Mouse (Mus musculus) NIH3T3 (cell line): ENCODE results near the gene Dek.

Experiments
- DNase-seq: peaks from one replicate; pipeline ENCODE4 v3.0.0-alpha.2; 2012; ENCODE audit warnings: low read depth

Dek gene

GRCm38 (mm10) chr13:47109239-47109638 lies 3.2 kb upstream of the Dek start:
- no peak for DNase-seq

DNA sequence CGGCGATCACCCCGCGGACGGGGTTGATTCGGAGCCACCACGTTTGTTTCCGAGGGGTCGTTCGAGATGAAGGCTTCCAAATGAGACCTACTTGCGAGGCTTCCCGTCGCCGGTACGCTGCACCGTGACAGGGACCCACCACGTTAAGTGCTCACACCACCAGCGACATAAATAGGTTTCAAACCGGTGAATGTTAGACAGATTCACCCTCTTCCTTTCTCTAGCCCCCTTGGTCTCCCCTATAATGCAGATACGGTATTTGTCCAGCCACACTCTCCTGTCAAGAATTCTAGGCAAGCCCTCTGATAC lies 533 bp upstream of the Dek start:
- DNase-seq: no peak

DNA sequence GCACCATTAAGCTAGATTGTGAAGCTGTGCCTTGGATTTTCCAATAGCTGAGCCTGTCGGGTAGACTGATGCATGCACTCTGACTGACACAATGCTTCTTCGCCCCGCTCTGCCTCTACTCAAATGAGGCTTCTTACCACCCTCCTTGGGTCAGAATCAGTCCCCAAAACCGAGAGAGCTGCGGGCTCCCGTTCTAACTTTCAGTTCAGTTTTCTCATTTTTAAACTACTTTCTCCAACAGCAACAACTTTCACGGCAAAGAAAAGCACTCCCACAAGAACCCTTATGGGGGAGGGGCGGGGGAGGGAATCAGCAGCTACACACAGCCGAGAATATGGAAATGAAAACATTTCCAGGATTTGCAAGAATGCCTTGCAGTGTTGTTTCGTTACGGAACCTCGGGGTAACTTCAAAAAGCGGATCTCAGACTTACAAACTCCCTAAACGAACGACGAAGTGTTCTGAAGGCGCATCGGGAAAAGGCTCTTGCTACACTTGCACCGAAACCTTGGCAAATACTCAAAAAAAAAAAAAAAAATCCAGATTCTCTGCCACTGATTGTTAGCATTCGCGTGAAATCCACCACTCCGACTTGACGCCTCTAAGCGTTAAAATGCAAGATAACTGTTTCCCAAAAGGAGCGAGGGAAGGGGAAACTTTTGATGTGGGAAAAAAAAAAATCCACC lies 1.0 kb downstream of the Dek start:
- peak; percentile 76 for DNase-seq

DNA sequence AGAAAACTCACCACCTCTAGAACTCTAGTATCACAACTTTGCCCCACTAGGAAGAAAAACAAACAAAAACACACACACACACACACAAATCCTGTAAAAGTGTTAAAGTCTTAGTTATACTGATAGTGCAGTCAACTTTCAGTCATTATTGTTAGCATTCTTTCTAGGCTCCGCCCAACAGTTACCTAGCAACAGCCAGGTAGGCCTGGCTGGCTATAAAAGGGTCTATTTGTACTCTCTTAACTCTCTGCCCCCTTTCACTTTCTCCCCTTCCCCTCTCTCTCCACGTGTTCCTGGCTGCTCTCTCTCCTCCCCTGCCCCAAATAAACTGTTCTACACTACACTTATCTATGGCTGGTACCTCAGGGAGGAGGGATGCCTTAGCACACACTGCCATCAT lies 1.9 kb downstream of the Dek start:
- DNase-seq: no peak

DNA sequence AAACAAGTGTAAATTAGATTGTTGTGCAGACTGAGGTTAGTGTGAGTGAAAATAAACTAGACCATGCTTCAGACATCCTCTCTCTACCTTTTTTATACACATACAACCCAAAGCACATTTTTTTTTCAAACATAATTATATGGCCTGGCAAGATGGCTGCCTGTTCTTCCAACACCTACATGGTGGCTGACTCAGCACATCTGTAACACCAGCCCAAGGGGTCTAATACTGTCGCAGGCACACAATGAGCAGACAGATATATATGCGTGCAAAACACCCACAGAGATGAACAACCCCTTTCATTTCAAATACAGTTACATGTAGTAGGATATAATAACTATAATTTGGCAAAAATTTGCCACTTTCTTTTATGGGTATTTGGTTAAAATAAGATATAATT lies 5.4 kb downstream of the Dek start:
- DNase-seq: no peak

GRCm38 (mm10) chr13:47099265-47099664 lies 6.7 kb downstream of the Dek start:
- no peak for DNase-seq

DNA sequence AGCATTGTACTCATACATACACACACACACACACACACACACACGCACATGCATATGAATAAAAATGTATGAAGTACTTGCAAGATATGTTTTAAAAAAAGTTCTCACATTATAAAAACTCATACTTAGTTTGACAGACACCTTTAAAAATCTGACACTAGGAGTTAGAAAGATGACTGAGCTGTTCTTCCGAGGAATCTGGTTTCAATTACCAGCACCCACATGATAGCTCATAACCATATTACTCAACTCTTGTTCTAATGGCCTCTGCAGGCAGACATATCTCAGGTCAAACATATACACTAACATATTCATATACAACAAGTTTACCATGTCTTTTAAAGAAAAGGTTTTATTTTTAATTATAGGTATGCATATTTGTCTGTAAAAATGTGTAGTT lies 9.4 kb downstream of the Dek start:
- peak; percentile 71 for DNase-seq

DNA sequence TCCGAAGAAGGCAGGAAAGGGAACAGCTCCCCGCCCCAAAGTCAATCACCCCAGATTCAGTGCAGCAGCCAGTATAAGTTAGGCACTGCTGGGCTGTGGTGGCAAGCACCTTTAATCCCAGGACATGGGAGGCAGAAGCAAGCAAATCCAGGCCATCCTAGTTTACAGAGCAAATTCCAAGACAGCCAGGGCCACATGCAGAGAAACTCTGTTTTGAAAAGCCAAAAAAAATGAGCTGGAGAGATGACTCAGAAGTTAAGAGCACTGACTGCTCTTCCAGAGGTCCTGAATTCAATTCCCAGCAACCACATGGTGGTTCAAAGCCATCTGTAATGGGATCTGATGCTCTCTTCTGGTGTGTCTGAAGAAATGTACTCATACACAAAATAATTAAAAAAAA lies 12.2 kb downstream of the Dek start:
- DNase-seq: peak; percentile 53

GRCm38 (mm10) chr13:47089271-47089670 lies 16.7 kb downstream of the Dek start:
- DNase-seq: peak; percentile 73

DNA sequence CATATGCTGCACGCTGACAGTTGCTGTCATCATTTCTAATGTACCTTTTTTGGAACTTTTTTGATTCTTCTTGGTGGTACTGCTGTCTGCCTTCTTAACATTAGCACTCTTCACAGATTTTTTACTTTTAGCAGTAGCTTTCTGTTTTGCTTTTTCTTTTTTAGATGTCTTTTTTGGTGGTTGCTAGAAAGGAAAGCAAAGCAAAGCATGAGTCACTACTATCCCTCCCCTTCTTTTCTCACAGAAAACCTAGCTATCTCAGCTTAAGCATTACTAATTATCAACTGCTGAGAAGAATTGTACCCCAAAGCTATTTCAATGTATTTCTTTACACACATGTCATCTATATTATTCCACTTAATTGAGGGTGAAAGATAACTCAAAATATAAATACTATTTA lies 17.6 kb downstream of the Dek start:
- no peak for DNase-seq

DNA sequence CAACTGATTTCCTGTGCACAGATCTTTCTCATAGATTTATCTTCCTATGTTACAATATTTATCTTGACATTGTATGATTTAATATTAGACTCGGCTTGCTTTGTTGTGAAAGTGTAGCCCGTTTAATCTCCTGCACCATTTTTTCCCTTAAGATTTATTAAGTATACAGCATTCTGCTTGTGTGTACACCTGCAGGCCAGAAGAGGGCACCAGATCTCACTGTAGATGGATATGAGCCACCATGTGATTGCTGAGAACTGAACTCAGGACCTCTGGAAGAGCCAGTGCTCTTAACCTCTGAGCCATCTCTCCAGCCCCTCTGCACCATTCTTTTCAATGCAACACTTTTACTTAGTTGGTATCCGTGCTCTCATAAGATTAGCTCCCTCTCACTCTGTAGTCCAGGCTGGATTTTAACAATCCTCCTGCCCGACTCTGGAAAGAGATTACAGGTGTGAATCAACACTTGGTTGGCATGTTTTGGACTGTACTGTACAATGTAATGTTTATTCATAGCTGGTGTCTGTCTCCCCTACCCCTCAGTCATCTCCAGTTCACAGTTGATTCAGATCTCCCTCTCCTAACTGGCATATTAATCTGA lies 25.0 kb downstream of the Dek start:
- DNase-seq: peak; percentile 19

GRCm38 (mm10) chr13:47078799-47079198 lies 27.2 kb downstream of the Dek start:
- peak; percentile 36 for DNase-seq

GRCm38 (mm10) chr13:47077367-47077766 lies 28.6 kb downstream of the Dek start:
- DNase-seq: no peak

GRCm38 (mm10) chr13:47076156-47076555 lies 29.8 kb downstream of the Dek start:
- DNase-seq: no peak

DNA sequence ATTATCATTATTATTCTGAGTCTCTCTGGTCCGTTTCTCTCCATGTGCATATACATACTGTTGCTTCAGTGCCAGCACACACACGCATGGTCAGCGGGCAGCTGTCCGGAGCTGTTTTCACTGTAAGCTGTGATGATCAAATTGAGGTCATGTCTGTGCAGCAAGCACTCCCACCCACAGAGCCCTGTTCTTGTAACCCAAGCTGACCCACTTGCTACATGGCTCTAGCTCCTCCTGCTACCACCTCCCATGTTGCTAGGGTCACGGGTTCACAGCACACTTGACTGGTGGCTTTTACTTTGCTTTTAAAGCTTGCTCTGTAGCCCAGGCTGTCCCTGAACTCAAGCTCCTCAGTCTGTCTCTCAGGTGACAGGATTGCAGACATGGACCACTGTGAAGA lies 33.5 kb downstream of the Dek start:
- DNase-seq: no peak

DNA sequence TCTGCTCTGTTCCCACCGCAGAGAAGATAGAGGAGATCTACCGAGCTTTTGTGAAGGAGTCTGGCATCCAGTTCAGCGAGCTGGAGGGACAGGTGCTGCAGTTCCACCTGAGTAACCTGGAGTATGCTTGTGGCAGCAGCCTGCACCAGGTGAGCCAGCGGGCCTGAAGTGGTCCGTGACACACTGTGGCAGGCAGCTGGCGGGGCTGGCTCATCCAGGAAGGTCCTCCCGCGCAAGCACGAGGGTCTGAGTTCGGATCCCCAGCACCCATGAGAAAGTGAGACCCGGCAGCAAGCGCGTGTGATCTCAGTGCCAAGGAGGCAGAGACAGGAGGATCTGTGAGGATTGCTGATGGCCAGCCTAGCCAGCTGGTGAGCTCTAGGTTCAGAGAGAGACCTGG lies 34.1 kb downstream of the Dek start:
- no peak for DNase-seq

- DNase-seq: no peak
Observed at GRCm38 (mm10) chr13:47070329-47071080, 35.5 kb downstream of the Dek start.

GRCm38 (mm10) chr13:47067001-47067400 lies 39.0 kb downstream of the Dek start:
- DNase-seq: no peak

DNA sequence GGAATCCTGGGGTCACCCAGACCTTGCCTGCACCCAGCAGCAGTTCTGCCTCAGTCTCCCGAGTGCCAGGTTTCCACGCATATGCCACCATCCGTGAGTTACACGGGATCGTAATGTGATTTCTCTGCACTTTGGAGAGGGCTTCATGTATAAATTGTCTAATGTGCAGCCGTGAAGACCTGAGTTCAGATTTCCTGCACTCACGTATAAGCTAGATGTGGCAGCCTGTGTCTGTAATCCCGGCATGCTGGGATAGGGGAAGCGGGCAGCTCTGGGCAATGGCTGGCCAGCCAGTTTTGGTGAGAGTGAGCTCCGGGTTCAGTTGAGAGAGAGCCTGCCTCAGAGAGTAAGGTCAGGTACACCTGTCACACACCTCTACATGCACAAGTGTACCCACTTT lies 39.5 kb downstream of the Dek start:
- DNase-seq: no peak

DNA sequence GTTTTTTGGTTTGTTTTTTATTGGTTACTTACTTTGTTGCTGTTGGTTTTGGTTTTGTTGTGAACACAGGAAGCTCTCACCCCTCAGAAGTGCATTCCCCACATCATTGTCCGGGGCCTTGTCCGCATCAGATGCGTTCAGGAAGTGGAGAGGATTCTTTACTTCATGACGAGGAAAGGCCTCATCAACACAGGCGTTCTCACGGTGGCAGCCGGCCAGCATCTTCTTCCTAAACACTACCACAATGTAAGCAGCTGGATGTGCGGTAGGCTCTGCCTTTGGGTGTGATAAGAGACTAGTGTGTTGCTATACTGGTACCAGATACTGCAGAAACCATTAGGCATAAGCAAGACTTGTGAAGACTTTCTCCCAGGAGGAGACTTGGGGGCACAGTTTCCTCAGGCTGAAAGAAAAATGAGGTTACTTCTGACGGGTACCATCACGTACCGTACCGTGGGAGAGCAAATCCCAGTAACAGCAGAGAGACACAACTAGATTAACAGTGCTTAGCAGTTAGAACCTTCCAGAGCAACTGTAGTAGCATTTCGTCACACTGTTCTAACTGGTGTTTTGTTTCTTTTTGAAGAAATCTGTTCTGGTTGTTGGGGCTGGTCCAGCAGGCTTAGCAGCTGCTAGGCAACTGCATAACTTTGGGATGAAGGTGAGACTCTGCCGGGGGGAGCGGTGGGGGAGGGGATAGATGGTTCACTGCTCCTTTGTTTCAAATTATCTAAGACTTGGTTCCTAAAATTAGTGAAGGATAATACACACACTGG lies 41.8 kb downstream of the Dek start:
- DNase-seq: peak; percentile 22

- no peak for DNase-seq
Observed at GRCm38 (mm10) chr13:47062756-47063155, 43.2 kb downstream of the Dek start.

DNA sequence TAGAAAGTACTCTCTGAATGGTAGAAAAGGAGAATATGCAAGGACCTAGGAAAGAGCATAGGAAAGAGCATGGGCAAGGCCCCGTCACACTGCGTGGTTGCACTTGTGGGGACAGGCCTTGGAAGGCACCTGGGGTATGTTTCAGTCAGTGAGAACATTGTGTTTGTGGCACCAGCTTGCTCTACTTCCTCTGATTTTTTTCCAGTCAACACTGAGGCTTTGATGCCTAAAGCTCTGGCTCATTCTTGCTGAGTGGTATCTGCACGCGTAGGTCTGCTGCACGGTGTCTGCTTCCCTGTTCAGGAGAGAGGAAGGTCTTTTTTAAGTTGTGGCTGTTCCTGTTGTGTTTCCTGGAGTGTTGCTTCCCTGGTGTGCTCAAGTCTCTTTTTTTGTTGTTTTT lies 49.2 kb downstream of the Dek start:
- no peak for DNase-seq

DNA sequence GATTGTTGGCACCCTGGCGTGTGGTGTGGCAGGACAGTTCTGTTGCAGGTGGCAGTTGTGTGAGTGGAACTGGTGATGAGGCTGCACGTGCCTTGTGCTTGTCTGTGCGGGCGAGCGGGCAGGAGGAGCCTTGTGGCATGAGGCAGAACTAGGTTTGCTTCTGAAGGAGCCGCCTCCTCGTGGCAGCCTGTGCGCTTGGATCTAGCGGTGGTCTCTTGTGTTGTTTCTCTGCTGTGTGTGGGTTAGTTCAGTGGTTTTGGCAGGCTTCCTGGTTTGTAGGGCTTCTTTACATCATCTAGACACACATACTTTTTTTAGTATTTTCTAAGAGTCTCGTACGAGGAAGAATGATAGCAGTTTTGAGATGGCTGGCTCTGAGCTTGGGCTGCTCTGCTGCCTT lies 49.9 kb downstream of the Dek start:
- no peak for DNase-seq
